Mouse (Mus musculus) thymus, postnatal 10 days (tissue): ENCODE measurements at regions not wholly inside any gene's neighbourhood (a gene's known extent, or its start where the extent isn't known, plus 50 kb on each side); places are given as distances from the start of the nearest gene placed in this dataset.
A peak's percentile ranks its signal among the peaks of the same experiment; 100 is the strongest.

ENCODE experiments used
- DNase-seq, 2 experiments: peaks; one replicate each; pipeline ENCODE4 v3.0.0; 2021; ENCODE audit warnings: low spot score in 2 of 2

DNA sequence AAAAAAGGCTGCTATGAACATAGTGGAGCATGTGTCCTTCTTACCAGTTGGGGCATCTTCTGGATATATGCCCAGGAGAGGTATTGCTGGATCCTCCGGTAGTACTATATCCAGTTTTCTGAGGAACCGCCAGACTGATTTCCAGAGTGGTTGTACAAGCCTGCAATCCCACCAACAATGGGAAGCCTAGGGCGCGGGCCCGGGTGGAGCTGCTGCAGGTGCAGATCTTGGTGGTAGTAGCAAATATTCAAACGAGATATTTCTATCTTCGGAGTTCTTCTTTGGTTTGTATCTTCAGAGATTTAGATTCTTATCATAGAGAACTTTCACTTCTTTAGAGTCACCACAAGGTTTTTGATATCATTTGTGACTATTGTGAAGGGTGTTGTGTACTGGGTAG, 52.7 kb upstream of the Btbd35f27 start:
- peak in 1 of 2 experiments; percentile 3 for DNase-seq
